Mouse (Mus musculus): Measurements from ENCODE around the gene Arntl2.

DNA sequence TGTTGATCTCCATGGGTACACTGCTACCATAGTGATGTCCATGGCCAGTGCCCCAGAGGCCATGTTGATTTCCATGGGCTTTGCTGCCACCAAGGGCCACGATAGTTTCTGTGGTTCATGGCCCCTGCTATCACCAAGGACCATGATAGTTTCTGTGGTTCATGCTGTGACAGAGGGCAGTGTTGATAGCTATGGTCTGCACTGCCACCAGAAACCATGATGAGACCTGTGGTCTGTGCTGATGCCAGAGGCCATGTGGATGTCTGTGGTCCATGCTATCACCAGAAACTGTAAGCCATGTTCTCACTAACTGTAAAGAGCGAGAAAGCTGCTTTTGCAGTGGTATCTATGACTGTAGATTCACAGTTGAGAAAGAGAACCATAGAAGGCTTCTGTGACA lies 40.7 kb upstream of the Arntl2 start:
- TF ChIP-seq CTCF (IDR thresholded peaks at IDR 0.05; ENCODE audit: control insufficient read depth, insufficient read depth, insufficient read length), result no peak
- no peak for TF ChIP-seq MAX (IDR thresholded peaks at IDR 0.05)
- TF ChIP-seq CEBPB (IDR thresholded peaks at IDR 0.05; ENCODE audit: low read depth), result no peak
- no peak for TF ChIP-seq MYOD1 (IDR thresholded peaks at IDR 0.05; ENCODE audit: control insufficient read depth, insufficient read length, low read depth)
- no peak for TF ChIP-seq MYOG (IDR thresholded peaks at IDR 0.05; ENCODE audit: control insufficient read depth, extremely low read depth, insufficient read length)
